Mouse (Mus musculus) large intestine, adult 2 months (tissue): ENCODE measurements at regions not wholly inside any gene's neighbourhood (a gene's known extent, or its start where the extent isn't known, plus 50 kb on each side); places are given as distances from the start of the nearest gene placed in this dataset.

Source experiments
- DNase-seq: peaks from one replicate; pipeline ENCODE4 v3.0.0-alpha.2; 2012; ENCODE audit warnings: low read depth, low spot score
- WGBS: fragments of 180-500 bp; shearing (Covaris S2); methylation state at CpG from one replicate; pipeline ENCODE4 v1.1.7; 2018; 5-methylcytosine and 5-hydroxymethylcytosine counted together

DNA sequence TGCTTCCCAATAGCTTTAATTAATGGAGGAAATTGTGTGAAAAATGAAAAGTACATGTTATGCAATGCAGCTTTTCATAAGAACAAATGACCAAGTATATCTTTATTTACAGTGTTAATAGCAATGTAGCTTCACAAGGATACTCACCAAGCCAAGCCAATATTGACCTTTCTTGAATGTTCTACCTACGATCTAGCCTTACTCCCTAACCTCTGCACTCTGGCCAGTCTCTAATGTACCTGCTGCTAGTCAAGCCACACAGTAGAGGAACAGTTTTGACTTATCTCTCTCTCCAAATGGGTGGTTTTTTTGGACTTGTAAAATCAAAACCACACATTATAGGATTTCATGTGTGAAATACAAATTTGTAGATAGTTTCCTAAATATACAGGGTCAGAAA is 70.8 kb upstream of the Dpyd start:
- no peak for DNase-seq
- WGBS, result 80% methylated on average over 1 of the region's 1 CpGs

DNA sequence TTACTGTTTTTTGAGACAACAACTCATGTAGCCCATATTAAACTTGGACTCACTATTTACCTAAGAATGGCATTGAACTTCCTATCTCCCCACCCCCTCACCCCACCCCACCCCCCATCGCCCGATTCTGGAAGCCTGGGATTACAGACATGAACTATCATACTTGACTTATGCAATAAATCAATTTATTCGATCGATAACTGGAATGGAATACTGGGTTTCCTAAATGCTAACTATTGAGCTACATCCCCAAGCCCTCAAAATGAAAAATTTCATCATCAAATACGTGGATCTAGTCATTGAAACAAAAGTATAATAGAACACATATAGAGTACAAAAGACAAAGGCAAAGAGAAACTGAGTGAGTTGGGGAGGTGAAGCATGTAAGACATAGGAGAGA is 70.1 kb upstream of the Dpyd start:
- WGBS, result 84% methylated on average over 5 of the region's 5 CpGs
- no peak for DNase-seq

DNA sequence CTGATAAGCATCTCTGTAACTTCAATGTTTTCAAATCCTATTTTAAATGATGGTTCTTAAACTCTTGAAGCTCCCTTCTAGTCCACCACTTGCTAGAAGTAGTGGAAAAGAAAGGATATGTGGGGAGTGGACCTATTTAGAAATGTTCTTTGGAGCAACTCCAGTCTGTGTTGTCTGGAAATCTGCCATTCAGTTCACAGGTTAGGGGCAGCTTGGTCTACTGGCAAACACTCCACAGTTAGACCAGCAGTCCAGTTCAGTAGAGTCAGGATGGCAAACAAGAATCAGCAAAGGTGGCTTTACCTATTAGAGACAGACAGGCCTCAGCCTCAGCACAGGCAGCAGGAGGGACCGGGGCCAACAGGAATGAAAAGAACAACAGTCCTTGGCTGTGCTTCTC is 67.3 kb upstream of the Dpyd start:
- no peak for DNase-seq
- WGBS, result 78% methylated on average over 1 of the region's 1 CpGs

DNA sequence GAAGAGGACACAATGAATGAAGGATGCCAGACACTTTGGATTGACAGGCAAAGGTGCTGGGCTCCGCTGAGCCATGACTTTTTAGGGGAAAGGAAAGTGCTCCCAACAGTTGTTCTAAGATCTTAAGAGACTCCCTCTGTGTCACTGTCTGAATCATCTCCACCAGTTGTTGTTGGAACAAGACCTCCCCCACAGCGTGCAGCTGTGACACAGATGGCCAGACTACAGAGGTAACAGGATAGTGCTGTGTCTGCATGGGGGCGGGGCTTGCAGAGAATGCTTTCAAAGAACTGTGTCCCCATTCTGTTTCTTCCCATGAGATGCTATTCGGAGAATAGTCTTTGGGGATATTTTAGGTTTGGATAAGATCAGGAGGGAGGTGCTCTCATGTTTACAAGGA is 61.7 kb upstream of the Dpyd start:
- no peak for DNase-seq
- 29% methylated on average over 4 of the region's 4 CpGs for WGBS

DNA sequence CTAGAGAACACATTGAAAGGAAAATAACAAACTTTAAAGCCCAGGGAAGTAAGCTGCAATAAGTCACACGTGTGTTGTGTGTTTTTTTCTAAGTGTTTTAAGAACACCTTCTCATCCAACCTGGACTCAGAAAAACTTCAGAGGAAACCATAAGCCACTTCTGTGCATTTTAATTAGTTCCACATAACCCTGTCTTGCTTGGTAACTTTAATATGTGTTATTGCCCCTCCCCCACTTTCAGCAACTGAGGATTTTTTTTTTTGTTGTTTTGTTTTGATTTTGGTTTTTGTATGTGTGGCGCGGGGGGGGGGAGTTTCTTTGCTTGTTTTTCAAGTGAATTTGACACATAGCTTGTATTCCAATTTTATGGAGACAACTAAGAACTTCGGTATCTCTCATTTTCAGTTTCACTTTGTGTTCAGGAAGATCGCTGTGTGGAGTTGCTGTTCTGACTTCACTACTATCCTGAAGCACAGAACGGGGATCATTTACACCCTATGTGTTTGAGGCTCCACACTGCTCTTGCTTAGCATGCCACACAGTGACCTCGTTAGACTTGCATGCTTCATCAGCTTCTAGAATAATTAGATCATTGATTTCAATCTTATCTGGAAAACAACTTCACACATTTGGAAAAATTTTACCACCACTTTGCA is 54.2 kb upstream of the Dpyd start:
- DNase-seq, result peak; percentile 7
- WGBS, result 49% methylated on average over 7 of the region's 7 CpGs

DNA sequence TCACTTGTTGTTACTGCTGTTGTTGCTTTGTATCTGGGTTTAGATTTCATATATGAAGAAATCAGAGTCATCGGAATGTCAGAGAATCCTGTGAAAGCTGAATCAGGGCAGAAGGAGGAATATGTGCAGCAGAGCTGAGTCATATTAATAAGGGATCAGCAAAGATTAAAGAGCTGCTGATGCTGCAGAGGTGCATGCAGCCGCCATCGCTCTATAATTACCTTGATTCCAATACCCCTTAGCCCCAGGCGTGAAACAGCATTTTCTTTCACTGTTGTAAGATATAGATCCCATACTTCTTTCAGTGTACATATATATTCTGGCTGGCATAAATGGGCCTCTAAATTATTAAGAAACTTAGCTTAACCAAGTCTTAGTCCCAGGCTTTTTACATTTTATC is 51.1 kb upstream of the Dpyd start:
- WGBS, result 96% methylated on average over 4 of the region's 4 CpGs
- no peak for DNase-seq

DNA sequence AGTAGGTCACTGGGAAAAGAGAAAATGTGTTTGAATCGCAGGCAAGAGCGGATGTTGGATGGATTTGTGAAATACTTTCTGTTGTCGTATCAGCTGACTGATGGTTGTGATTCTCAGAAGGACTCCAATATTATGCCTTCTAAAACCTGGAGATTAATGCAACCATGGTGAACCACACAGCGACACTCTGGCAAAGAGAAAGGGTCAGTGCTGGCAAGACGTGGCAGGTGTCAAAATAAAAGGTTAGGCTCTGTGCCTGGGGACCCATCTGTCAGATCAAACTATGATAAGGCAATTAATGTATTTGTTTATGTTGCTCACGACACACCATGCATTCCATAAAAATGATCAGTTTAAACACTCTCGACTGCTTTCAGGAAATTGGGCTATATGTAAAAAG is 50.0 kb upstream of the Dpyd start:
- no peak for DNase-seq

More for the DNA sequence above, 50.0 kb upstream of the Dpyd start:
- WGBS, result 62% methylated on average over 7 of the region's 7 CpGs
